Mouse (Mus musculus) hindbrain, embryonic 10.5 days (tissue): ENCODE results near the gene Ankrd44. TPM values are rescaled to one million over a fixed set of nuclear protein-coding genes. Genes with fewer than 3 reads are reported as not detected.

Experiments used
- DNase-seq: peaks from one replicate; pipeline ENCODE4 v3.0.0-alpha.2; 2017; ENCODE audit warnings: low spot score
- H3K27ac ChIP-seq: fragments of 300-500 bp; sonication (generic); 2 replicates; pipeline ENCODE4 v1.5.1; 2016; ENCODE audit warnings: mild to moderate bottlenecking, moderate library complexity
- H3K27me3 ChIP-seq: fragments of 300-500 bp; sonication (generic); 2 replicates; pipeline ENCODE4 v1.6.1; 2016; ENCODE audit warnings: mild to moderate bottlenecking; ENCODE audit not compliant: poor library complexity, insufficient read depth, severe bottlenecking
- H3K36me3 ChIP-seq: fragments of 300-500 bp; sonication (generic); 2 replicates; pipeline ENCODE4 v1.6.1; 2016; ENCODE audit warnings: mild to moderate bottlenecking, moderate library complexity
- H3K4me1 ChIP-seq: fragments of 300-500 bp; sonication (generic); replicated peaks from 2 replicates; pipeline ENCODE4 v1.6.1; 2016; ENCODE audit warnings: mild to moderate bottlenecking
- H3K4me3 ChIP-seq: fragments of 300-500 bp; sonication (generic); 2 replicates; pipeline ENCODE4 v1.5.1; 2016; ENCODE audit warnings: mild to moderate bottlenecking, moderate library complexity
- H3K9me3 ChIP-seq: fragments of 300-500 bp; sonication (generic); 2 replicates; pipeline ENCODE4 v1.6.1; 2016; ENCODE audit warnings: mild to moderate bottlenecking, moderate library complexity
- WGBS: fragments of 180-500 bp; shearing (Covaris S2); methylation state at CpG from one replicate; pipeline ENCODE4 v1.1.7; 2016; 5-methylcytosine and 5-hydroxymethylcytosine counted together
- polyA plus RNA-seq: library from polyadenylated mRNA; unstranded; fragments of >200 nt; fragmentation: Nextera tagmentation; extraction: Ambion mirVana; gene quantifications from 2 replicates; pipeline ENCODE4 v1.2.1, GENCODE M21; 2016

Gene Ankrd44
- polyA plus RNA-seq, 1 experiment from 2014 or later, result 11.9 TPM

DNA sequence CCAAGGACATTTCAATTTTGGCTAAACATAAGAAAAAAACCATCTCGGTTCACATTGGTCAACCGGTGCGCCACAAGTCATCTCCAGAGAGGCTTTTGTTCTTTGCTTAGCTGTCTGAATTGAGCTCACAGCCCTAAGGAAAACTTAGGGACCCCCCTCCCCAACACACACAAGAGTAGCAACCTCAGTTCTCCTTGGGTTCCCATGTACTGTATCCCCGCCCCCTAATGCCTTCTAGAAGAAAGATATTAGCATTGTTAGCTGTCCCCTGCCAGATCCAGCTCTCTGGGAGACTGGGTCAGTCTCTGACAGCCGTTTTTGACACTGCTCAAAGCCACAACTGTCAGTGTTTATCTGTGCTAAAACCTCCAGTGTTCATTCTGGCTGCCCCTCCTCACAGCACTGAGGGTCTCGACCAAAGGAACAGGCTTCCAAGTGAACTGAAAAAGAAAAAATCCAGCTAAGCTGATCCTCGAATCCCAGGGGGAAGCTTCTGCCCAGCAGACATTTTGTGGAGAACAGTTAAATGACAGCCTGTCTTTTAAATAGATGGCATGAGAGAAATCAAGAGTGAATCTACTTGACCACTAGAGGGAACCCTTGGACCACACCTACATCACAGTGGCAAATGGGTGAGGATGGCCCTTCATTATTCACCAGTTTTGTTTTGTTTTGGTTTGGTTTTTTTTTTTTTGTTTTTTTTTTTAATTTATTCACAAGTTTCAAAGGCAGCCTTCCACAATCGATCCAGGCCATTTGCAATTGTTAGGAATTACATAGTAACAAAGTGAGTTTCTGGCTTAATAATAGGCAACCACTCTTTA is 260.4 kb downstream of the Ankrd44 start:
- Histone ChIP-seq H3K27me3 (no peaks in the 10 kb centered on the region), H3K36me3 (no peaks in the 10 kb centered on the region)
- WGBS, result 66% methylated on average over 8 of the region's 8 CpGs

DNA sequence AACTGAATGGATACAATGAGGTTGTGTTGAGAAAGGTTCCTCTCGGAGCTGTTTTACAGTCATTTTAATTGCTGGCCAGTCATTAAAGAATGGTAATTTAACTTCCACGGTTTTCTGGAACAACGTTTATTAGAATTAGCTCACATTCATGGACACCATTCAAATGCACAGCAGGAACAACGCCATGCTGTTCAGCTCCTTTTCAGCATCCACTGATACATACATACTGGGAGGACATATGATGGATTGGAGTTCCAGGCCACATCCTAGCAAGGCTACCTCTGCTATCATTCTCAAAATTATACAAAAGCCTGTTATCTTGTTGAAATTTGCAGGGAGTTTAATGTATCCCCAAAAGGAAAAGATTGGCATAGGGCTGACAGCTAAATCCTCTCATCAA is 261.1 kb downstream of the Ankrd44 start:
- H3K4me3 ChIP-seq, result no peak overlapping the region
- H3K27ac ChIP-seq, result no peak overlapping the region
- 68% methylated on average over 4 of the region's 4 CpGs for WGBS
- no peak for DNase-seq
- peaks cover 3% of the 10 kb centered on the region; the same call in 1 of the 2 replicates for H3K4me1 ChIP-seq
- no peaks in the 10 kb centered on the region for H3K27me3 ChIP-seq
- no peaks in the 10 kb centered on the region for H3K9me3 ChIP-seq
- no peaks in the 10 kb centered on the region for H3K36me3 ChIP-seq

More for the DNA sequence above, 260.4 kb downstream of the Ankrd44 start:
- DNase-seq, result peak; percentile 12
- Histone ChIP-seq H3K27ac (no peak overlapping the region), H3K4me1 (peaks cover 3% of the 10 kb centered on the region; the same call in 1 of the 2 replicates), H3K4me3 (no peak overlapping the region), H3K9me3 (no peaks in the 10 kb centered on the region)

DNA sequence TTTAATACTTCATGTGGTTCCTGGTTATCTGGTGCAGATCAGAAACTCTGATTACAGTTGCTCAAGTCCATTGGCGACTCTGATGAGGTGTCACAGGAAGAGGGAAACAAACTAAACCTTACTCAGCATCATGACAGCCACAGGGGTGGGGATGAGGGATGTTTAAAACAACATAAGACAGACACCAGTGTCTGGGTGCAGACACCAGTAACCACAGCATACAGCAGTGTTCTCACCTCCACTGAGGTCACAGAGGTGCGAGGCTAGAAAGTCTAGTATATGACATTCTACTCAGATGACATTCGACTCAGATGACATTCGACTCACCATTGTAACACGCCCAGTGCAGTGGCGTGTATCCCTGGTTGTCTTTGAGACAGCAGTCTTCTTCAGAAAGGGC is 265.5 kb downstream of the Ankrd44 start:
- H3K9me3 ChIP-seq, result no peaks in the 10 kb centered on the region
- H3K4me1 ChIP-seq, result peaks cover 2% of the 10 kb centered on the region; the same call in 1 of the 2 replicates
- no peak overlapping the region for H3K27ac ChIP-seq
- no peak for DNase-seq
- no peaks in the 10 kb centered on the region for H3K36me3 ChIP-seq
- H3K27me3 ChIP-seq, result no peaks in the 10 kb centered on the region
- 85% methylated on average over 6 of the region's 6 CpGs for WGBS
- no peak overlapping the region for H3K4me3 ChIP-seq

DNA sequence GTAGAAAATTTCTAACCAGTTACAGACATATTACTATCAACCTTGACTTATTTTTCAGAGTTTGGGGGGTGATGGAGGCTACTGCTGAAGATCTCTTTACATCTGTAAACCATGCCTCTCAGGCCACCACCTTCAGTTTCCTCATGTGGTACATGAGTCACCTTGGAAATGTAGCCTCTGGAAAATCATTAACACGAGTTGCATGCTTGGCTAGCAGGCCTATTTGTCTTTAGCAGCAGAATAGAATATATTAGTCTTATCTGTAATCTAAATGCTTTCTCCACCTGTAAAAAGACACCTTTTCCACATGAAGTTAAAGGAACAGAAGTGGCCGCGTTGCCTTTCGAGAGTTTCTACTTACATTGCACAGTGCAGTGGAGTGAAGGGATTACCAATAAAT is 267.6 kb downstream of the Ankrd44 start:
- H3K9me3 ChIP-seq, result no peaks in the 10 kb centered on the region
- no peaks in the 10 kb centered on the region for H3K36me3 ChIP-seq
- 92% methylated on average over 4 of the region's 4 CpGs for WGBS
- no peak overlapping the region for H3K27ac ChIP-seq
- H3K27me3 ChIP-seq, result no peaks in the 10 kb centered on the region
- DNase-seq, result no peak
- H3K4me3 ChIP-seq, result no peak overlapping the region
- no peaks in the 10 kb centered on the region for H3K4me1 ChIP-seq

DNA sequence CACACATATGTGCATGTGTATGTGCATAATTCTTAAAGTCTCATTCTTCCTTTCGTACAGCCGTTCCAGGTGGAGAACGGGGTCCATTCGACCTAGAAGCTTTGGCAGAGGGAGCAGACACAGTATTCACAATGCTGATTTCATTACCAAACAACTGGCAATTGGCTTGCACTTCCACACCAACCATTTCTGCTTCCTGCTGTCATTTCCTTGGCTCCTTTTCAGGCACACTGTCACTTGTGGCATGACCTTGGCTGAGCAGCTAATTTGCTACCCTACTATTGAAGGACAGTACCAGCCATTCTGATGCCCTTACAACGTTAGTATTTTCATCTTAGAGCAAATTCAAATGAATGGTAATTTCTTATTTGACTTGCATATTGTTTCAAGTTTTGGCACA is 277.9 kb downstream of the Ankrd44 start:
- Histone ChIP-seq H3K4me1 (no peaks in the 10 kb centered on the region), H3K4me3 (no peak overlapping the region), H3K27me3 (no peaks in the 10 kb centered on the region), H3K27ac (no peak overlapping the region), H3K9me3 (no peaks in the 10 kb centered on the region), H3K36me3 (no peaks in the 10 kb centered on the region)
- 88% methylated on average over 5 of the region's 5 CpGs for WGBS
- no peak for DNase-seq

DNA sequence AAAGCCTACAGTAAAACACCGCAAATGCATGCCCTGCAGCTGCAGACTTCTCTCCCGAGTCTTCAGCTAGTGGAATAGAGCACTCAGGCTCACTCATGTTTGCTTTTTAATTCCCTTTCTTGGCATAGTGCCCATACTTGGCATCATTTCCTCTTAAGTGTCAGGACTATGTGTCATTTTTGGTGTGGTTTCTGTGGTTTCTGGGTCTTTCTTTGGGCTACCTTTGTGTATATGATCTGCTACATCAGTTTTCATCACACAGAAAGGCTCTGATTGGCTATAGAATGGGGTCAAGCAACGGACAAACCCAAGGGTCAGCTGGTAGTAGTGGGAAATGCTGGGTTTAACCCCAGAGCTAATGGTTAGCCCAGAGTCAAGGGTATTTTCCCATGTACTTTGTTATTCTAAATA is 278.8 kb downstream of the Ankrd44 start:
- Histone ChIP-seq H3K9me3 (no peaks in the 10 kb centered on the region), H3K27me3 (no peaks in the 10 kb centered on the region), H3K36me3 (no peaks in the 10 kb centered on the region), H3K4me1 (no peaks in the 10 kb centered on the region), H3K27ac (no peak overlapping the region), H3K4me3 (no peak overlapping the region)
- DNase-seq, result no peak
- WGBS, result 81% methylated on average over 3 of the region's 3 CpGs

DNA sequence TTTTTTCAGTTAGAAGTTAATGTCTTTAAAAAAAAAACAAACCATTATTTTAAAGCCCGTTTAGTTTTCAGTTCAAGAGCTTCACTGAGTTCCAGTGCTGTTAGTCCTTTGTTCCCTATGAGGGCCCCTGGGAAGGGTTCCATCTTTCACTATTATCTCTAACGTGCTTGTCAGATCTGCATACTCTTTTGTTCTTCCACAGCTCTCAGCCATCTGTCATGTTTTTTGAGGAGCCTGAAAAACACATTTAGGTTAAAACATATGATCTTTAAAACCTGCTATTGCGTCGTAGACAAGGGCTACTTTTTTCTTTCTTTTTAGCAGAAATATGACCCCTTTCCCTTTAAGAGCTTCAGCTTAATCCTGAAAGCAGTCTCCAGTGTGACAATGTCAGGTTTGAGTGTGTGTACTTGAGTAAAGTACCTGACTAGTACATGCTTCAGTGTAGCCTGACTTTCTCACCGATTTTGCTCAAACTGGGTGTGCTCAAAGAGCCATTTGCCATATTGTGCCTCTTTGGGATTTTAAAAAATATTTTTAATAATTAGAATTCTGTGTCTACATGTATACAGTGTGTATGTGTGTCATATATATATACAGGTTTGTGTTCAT is 285.9 kb downstream of the Ankrd44 start:
- DNase-seq, result no peak
- H3K27me3 ChIP-seq, result no peaks in the 10 kb centered on the region

DNA sequence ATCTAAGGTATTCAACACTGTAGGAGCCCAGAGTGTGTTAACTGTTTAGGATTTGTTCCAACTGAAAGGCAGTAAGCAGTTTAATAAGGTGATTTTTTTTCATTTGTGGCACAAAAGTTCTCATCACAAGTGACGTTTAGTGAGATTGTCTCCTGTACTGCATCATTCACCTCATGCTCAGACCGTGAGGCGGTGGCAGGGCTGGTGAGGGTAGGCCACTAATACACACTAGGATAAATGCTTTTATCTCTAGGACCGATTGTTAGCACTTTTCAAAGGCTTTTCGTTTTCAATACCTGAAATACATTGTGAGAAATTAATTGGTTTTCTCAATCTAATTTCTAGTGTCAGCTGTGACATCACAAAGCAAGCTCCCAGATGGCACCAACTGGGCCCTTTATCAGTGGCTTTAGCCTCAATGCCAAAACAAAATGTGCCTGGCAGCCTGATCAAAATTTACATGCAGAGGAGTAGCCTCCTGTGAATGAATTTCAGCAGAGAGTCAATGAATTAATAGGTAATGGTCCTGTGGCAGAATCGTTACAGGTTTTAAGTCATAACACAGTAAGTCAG is 286.6 kb downstream of the Ankrd44 start:
- no peak for DNase-seq
- H3K4me1 ChIP-seq, result peaks cover 9% of the 10 kb centered on the region; the same call in 1 of the 2 replicates
- peak overlapping the region; percentile 79 for H3K27ac ChIP-seq
- no peaks in the 10 kb centered on the region for H3K36me3 ChIP-seq
- no peaks in the 10 kb centered on the region for H3K27me3 ChIP-seq
- 77% methylated on average over 6 of the region's 6 CpGs for WGBS
- no peaks in the 10 kb centered on the region for H3K9me3 ChIP-seq
- no peak overlapping the region for H3K4me3 ChIP-seq

More for the DNA sequence above, 285.9 kb downstream of the Ankrd44 start:
- H3K9me3 ChIP-seq, result no peaks in the 10 kb centered on the region
- peaks cover 9% of the 10 kb centered on the region; the same call in 1 of the 2 replicates for H3K4me1 ChIP-seq
- no peaks in the 10 kb centered on the region for H3K36me3 ChIP-seq
- peak overlapping the region; percentile 69 for H3K27ac ChIP-seq
- WGBS, result 43% methylated on average over 5 of the region's 5 CpGs
- H3K4me3 ChIP-seq, result no peak overlapping the region

DNA sequence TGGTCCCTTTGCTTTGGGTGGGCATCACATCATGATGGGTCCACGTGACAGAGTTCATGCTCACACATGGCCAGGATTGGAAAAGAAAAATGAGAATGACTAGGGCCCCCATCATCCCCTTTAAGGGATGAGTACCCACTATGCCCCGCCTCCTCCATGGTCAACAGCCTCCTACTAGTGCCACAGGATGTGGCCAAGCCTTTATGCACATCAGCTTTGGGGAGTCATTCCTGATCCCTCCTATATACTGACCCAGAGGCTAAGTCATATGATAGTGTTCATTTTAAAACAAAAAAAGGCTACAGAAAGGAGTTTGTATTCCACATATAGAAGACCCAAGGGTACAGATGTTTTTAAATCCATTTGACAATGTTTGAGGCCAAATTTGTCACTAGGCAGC is 287.1 kb downstream of the Ankrd44 start:
- 83% methylated on average over 2 of the region's 2 CpGs for WGBS
- H3K27me3 ChIP-seq, result no peaks in the 10 kb centered on the region
- no peak overlapping the region for H3K4me3 ChIP-seq
- no peak for DNase-seq
- H3K36me3 ChIP-seq, result no peaks in the 10 kb centered on the region
- no peaks in the 10 kb centered on the region for H3K9me3 ChIP-seq
- peaks cover 9% of the 10 kb centered on the region; the same call in 1 of the 2 replicates for H3K4me1 ChIP-seq
- H3K27ac ChIP-seq, result peak overlapping the region; percentile 79

DNA sequence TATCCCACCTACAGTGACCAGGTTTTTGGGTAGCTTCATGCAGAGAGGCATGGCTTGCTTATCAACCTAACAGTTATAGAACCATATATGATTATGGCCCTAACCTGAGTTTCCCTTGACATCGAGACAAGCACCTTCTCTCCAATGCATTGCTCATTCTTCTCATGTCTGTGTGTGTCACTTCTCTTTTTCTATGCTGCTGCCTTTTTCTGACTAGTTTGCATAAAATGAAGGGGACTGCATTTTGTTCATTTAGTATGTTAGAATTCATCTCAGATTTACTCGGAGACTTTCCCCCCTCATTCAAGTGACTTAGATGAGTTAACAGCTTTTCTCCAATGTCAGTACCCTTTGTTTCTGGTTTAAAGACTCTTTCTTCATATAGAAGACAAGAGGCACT is 288.8 kb downstream of the Ankrd44 start:
- no peak for DNase-seq
- Histone ChIP-seq H3K27ac (no peak overlapping the region), H3K27me3 (no peaks in the 10 kb centered on the region), H3K4me3 (no peak overlapping the region), H3K4me1 (peaks cover 9% of the 10 kb centered on the region; the same call in 1 of the 2 replicates), H3K36me3 (no peaks in the 10 kb centered on the region), H3K9me3 (no peaks in the 10 kb centered on the region)
- whole genome bisulfite sequencing, result 88% methylated on average over 2 of the region's 2 CpGs

DNA sequence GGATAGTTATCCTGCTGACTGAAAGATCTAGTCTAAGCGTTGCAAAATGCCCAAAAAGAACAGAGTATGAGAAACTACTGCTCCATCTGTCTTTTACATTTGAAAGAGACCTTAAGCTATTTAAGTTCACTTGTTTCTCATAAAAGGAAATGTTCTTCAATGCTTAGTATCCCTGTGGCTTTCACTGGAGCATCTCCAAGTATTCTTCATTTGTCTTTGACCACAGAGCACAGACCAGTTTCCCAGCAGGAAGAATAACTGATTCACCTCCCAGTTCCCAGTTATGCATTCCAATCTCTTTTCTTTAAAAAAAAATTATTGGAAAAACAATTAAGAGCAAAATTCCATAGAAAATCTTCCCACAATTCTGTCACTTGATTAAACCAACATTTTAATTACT is 297.1 kb downstream of the Ankrd44 start:
- 80% methylated on average over 1 of the region's 1 CpGs for WGBS
- H3K27ac ChIP-seq, result no peak overlapping the region

DNA sequence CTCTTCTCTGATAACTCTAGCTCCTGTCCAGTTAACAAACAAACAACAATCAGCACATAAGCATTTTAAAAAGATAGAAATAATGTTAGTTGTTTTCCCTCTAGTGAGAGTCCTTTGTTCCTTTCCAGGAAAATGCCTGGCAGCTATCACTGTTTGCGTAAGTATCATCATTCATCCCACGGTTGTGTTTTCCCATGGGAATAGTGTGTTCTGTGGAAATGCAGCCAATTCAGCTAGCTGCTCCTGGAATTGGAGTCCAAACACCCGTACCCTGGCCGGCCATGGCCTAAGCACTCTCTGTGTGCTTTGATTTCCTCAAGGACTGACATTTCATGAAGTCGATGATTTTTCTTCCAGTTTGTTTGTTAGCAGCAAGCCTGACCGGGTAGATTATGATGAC is 311.2 kb downstream of the Ankrd44 start:
- WGBS, result 89% methylated on average over 6 of the region's 6 CpGs
- H3K36me3 ChIP-seq, result no peaks in the 10 kb centered on the region
- H3K27me3 ChIP-seq, result no peaks in the 10 kb centered on the region
- H3K9me3 ChIP-seq, result no peaks in the 10 kb centered on the region
- H3K4me1 ChIP-seq, result no peaks in the 10 kb centered on the region
- no peak overlapping the region for H3K27ac ChIP-seq
- no peak overlapping the region for H3K4me3 ChIP-seq
- no peak for DNase-seq

More for the DNA sequence above, 297.1 kb downstream of the Ankrd44 start:
- no peak overlapping the region for H3K4me3 ChIP-seq
- no peaks in the 10 kb centered on the region for H3K9me3 ChIP-seq
- no peaks in the 10 kb centered on the region for H3K27me3 ChIP-seq
- H3K4me1 ChIP-seq, result no peaks in the 10 kb centered on the region
- H3K36me3 ChIP-seq, result no peaks in the 10 kb centered on the region
- no peak for DNase-seq

DNA sequence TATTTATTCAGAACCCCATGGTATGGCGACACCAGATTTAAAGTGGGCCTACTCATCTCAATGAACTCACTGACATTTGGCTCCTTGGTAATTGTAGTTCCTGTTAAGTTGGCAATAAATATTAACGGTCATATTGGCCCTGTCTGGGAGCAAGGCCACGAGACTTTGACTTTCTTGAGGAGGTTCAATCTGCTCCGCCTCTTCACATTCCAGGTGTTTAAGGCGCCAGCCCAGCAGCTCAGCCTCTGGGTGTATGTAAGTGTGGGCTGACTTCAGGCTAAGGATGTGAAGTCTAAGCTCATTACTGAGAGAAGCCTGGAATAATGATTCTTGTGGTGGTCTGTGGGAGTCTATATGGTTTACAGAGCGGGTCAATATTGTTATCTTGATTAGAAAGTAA is 313.8 kb downstream of the Ankrd44 start:
- 83% methylated on average over 6 of the region's 6 CpGs for WGBS
- Histone ChIP-seq H3K27ac (no peak overlapping the region), H3K36me3 (no peaks in the 10 kb centered on the region), H3K9me3 (no peaks in the 10 kb centered on the region), H3K27me3 (no peaks in the 10 kb centered on the region), H3K4me1 (no peaks in the 10 kb centered on the region), H3K4me3 (no peak overlapping the region)
- DNase-seq, result no peak
